Mouse (Mus musculus) forebrain, postnatal 0 days (tissue): ENCODE results near the gene Cplx3. TPM values are rescaled to one million over a fixed set of nuclear protein-coding genes. Genes with fewer than 3 reads are reported as not detected.

ENCODE experiments used
- ATAC-seq: fragments of 200-750 bp; cut with Nextera tagmentation; 2 replicates; pipeline ENCODE4 v1.8.0; 2017; ENCODE audit warnings: mild to moderate bottlenecking, moderate library complexity
- DNase-seq: peaks from one replicate; pipeline ENCODE4 v3.0.0-alpha.2; 2015
- H3K27ac ChIP-seq: fragments of 300-500 bp; sonication (generic); 2 replicates; pipeline ENCODE4 v1.5.1; 2014; ENCODE audit warnings: low read depth, mild to moderate bottlenecking, antibody characterized with exemption, low read length, moderate library complexity, mixed read lengths
- H3K27me3 ChIP-seq: fragments of 300-500 bp; sonication (generic); 2 replicates; pipeline ENCODE4 v1.6.1; 2014; ENCODE audit warnings: mild to moderate bottlenecking, low read length, mixed read lengths; ENCODE audit not compliant: insufficient read depth
- H3K36me3 ChIP-seq: fragments of 300-500 bp; sonication (generic); 2 replicates; pipeline ENCODE4 v1.6.1; 2014; ENCODE audit warnings: mild to moderate bottlenecking, moderate library complexity; ENCODE audit not compliant: insufficient read depth
- H3K4me1 ChIP-seq: fragments of 300-500 bp; sonication (generic); 2 replicates; pipeline ENCODE4 v1.6.1; 2014; ENCODE audit warnings: antibody characterized with exemption; ENCODE audit not compliant: insufficient read depth
- H3K4me2 ChIP-seq: fragments of 300-500 bp; sonication (generic); 2 replicates; pipeline ENCODE4 v1.6.1; 2014; ENCODE audit warnings: low read depth, mild to moderate bottlenecking, moderate library complexity
- H3K4me3 ChIP-seq: fragments of 300-500 bp; sonication (generic); 2 replicates; pipeline ENCODE4 v1.5.1; 2014; ENCODE audit warnings: low read depth, low read length, mixed read lengths
- H3K9ac ChIP-seq: fragments of 300-500 bp; sonication (generic); 2 replicates; pipeline ENCODE4 v1.6.1; 2014; ENCODE audit warnings: mild to moderate bottlenecking
- H3K9me3 ChIP-seq: fragments of 300-500 bp; sonication (generic); 2 replicates; pipeline ENCODE4 v1.6.1; 2016; ENCODE audit warnings: low read length
- CTCF ChIP-seq: sonication (generic); IDR thresholded peaks from 2 replicates; pipeline ENCODE4 v1.5.1; 2016; ENCODE audit warnings: antibody characterized with exemption, control low read depth, low read depth
- WGBS: fragments of 180-500 bp; shearing (Covaris S2); extraction: QIAGEN DNeasy Blood & Tissue Kit; methylation state at CpG from one replicate; pipeline ENCODE4 v1.1.7; 2014; 5-methylcytosine and 5-hydroxymethylcytosine counted together
- polyA plus RNA-seq: library from polyadenylated mRNA; unstranded; fragments of >200 nt; fragmentation: Nextera tagmentation; extraction: Ambion mirVana; gene quantifications from 2 replicates; pipeline ENCODE4 v1.2.1, GENCODE M21; 2015
- total RNA-seq: library from RNA; depleted of rRNA; stranded (reverse); fragments of >200 nt; gene quantifications from 2 replicates; pipeline ENCODE4 v1.2.3, GENCODE M21; 2014

The Cplx3 gene
- total and polyA plus RNA-seq, 2 experiments from 2014 or later: 0.67 to 1.2 TPM

DNA sequence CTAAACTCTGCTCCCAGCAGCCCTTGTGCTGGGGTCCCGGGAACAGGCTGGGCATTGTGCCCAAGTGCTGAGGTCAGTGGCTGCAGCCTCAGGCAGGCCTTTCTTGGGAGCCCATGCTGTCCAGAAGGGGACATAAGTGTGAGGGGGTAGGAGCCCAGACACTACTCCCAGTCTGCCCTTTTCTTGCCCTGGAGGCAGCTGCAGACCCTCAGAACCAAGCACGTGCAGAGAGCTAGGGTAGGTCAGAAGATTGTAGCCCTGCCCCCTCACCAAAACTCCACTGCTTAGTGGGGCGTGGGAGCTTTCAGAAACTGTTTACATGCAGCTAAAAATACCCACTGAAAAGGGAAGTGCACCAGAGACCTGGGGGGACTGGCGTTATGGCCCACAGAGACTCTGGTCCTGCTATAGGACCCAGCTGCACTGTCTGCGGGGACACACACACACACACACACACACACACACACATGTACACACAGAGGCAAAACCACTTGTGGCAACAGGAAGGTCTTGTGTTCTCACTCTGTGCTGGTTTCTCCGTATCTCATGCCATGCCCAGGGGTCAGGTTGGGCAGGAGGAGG is 31.8 kb upstream of the Cplx3 start:
- 43% methylated on average over 6 of the region's 6 CpGs for WGBS
- no peaks in the 10 kb centered on the region for H3K27me3 ChIP-seq
- no peak overlapping the region for H3K4me3 ChIP-seq
- TF ChIP-seq CTCF: no peak
- peaks cover 33% of the 10 kb centered on the region for H3K4me1 ChIP-seq
- no peaks in the 10 kb centered on the region; the same call in 1 of the 2 replicates for H3K36me3 ChIP-seq
- DNase-seq: no peak
- no peak overlapping the region for H3K4me2 ChIP-seq
- no peaks in the 10 kb centered on the region for H3K9me3 ChIP-seq
- 0 out of 2 replicates have a peak, but pooled peaks have one; percentile 14 for ATAC-seq
- H3K9ac ChIP-seq: no peak overlapping the region
- 0 out of 2 replicates have a peak overlapping the region, but pooled peaks have one; percentile 40 for H3K27ac ChIP-seq

GRCm38 (mm10) chr9:57637272-57637671 is 31.2 kb upstream of the Cplx3 start:
- WGBS: 55% methylated on average over 3 of the region's 3 CpGs
- Histone ChIP-seq H3K4me1 (peaks cover 28% of the 10 kb centered on the region), H3K27ac (no peak overlapping the region), H3K27me3 (no peaks in the 10 kb centered on the region), H3K36me3 (peaks cover 1% of the 10 kb centered on the region; the same call in 1 of the 2 replicates), H3K9me3 (no peaks in the 10 kb centered on the region), H3K9ac (no peak overlapping the region), H3K4me3 (no peak overlapping the region), H3K4me2 (no peak overlapping the region)
- DNase-seq (no peak), ATAC-seq (no peak)
- TF ChIP-seq CTCF: no peak

DNA sequence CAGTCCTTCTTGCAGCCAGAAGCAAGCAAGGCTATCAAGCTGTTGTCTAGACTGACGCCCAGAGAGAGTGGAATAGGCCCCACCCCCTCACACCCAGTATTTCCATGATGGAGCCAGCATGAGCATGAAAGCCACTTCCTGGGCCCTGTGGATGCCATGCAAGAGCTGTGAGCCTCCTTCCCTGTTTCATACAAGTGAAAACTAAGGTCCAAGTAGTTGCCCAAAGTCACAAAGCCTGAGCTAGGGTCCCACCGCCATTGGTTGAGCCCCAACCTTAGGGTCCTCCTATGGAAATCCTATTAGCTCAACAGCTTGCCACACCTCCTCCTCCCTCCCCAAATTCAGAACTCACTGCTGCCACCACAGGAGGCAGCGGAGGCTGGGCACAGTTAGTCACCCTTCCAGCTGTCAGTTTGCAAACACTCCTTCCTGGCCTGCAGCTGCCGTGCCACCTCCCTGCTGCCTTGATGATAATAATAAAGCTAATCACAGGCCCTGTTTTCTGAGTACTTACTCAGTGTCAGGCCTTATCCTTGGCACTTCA is 27.5 kb upstream of the Cplx3 start:
- Histone ChIP-seq H3K27ac (no peak overlapping the region), H3K4me2 (no peak overlapping the region), H3K27me3 (no peaks in the 10 kb centered on the region), H3K4me1 (peaks cover 4% of the 10 kb centered on the region; the same call in 1 of the 2 replicates), H3K9ac (no peak overlapping the region), H3K4me3 (no peak overlapping the region), H3K9me3 (no peaks in the 10 kb centered on the region), H3K36me3 (peaks cover 39% of the 10 kb centered on the region)
- ATAC-seq: peak; percentile 49
- TF ChIP-seq CTCF: peak; percentile 40; the same call in 1 of the 2 replicates
- 26% methylated on average over 4 of the region's 4 CpGs for WGBS
- no peak for DNase-seq

DNA sequence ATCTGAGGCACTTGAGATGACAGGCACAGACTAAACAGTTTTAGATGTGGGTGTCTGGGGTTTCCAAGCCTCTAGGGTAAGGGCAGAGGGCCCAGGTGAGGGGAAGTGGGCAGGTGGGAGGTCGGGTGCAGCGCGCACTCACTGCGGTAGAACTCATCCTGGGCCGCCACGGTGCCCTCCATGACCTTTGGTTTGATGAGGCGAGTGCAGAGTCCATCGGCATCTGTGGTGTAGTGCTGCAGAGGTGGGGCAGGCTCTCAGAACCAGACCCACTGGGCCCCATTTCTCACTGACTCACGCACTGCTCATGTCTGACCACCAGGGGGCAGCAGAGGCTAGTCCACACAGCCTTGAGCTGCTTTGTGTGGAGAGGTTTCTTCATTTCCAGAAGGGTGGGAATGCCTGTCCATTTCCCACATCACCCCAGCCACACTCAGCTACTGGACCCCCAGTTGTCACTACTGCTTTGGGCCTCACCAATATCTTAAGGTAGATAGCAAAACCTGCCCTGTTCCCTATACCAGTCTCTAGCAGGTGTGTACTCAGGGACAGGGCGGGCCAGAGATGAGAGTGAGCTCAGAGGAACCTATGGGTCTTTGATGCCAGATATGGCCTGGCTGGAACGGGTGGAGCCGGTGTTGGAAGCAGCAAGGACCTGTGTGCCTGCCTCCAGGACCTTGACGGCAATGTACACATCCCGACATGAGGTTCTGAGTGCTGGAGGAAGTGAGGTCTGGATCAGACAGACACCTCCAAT is 23.2 kb upstream of the Cplx3 start:
- 72% methylated on average over 14 of the region's 14 CpGs for WGBS
- H3K27ac ChIP-seq: peak overlapping the region; percentile 21; the same call in 1 of the 2 replicates

GRCm38 (mm10) chr9:57628717-57629116 is 22.6 kb upstream of the Cplx3 start:
- no peak for ATAC-seq
- Histone ChIP-seq H3K27ac (no peak overlapping the region), H3K36me3 (peaks cover 76% of the 10 kb centered on the region), H3K9me3 (no peaks in the 10 kb centered on the region), H3K4me2 (no peak overlapping the region), H3K4me1 (no peaks in the 10 kb centered on the region), H3K27me3 (no peaks in the 10 kb centered on the region), H3K9ac (no peak overlapping the region), H3K4me3 (no peak overlapping the region)
- TF ChIP-seq CTCF: no peak
- no peak for DNase-seq
- 90% methylated on average over 12 of the region's 12 CpGs for WGBS

More for the DNA sequence above, 23.2 kb upstream of the Cplx3 start:
- no peak overlapping the region for H3K9ac ChIP-seq
- peaks cover 76% of the 10 kb centered on the region for H3K36me3 ChIP-seq
- H3K27me3 ChIP-seq: no peaks in the 10 kb centered on the region
- no peak overlapping the region for H3K4me2 ChIP-seq
- ATAC-seq (peak; percentile 83), DNase-seq (peak; percentile 86)
- H3K9me3 ChIP-seq: no peaks in the 10 kb centered on the region
- no peaks in the 10 kb centered on the region for H3K4me1 ChIP-seq
- no peak overlapping the region for H3K4me3 ChIP-seq
- TF ChIP-seq CTCF: peak; percentile 99

DNA sequence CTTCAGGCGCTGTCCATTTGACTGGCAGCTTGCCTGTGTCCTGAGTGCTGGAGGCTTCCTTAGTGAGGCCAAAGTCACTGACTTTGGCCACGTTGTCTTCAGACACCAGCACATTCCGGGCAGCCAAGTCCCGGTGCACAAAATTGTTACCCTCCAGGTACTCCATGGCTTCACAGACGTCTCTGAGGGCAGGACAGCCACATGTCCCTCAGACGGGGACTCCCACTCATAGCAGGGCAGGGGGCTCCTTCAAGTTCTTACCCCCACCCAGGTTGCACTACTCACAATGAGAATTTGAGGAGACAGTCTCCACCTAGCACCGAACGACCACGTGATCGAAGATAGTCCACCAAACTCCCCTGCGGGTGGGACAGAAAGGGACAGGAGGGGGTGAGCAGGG is 21.8 kb upstream of the Cplx3 start:
- TF ChIP-seq CTCF: no peak
- no peak overlapping the region for H3K27ac ChIP-seq
- no peaks in the 10 kb centered on the region for H3K9me3 ChIP-seq
- no peak overlapping the region for H3K4me2 ChIP-seq
- H3K9ac ChIP-seq: no peak overlapping the region
- no peaks in the 10 kb centered on the region for H3K4me1 ChIP-seq
- H3K36me3 ChIP-seq: peaks cover 76% of the 10 kb centered on the region
- H3K4me3 ChIP-seq: no peak overlapping the region
- no peak for DNase-seq
- no peak for ATAC-seq
- WGBS: 91% methylated on average over 11 of the region's 11 CpGs
- no peaks in the 10 kb centered on the region for H3K27me3 ChIP-seq

- H3K36me3 ChIP-seq: peaks cover 74% of the 10 kb centered on the region
- no peak for DNase-seq
Measured at GRCm38 (mm10) chr9:57627191-57627590, 21.1 kb upstream of the Cplx3 start.

More at GRCm38 (mm10) chr9:57627191-57627590, 21.1 kb upstream of the Cplx3 start:
- no peaks in the 10 kb centered on the region for H3K4me1 ChIP-seq
- H3K9ac ChIP-seq: no peak overlapping the region
- H3K27ac ChIP-seq: no peak overlapping the region
- no peaks in the 10 kb centered on the region for H3K27me3 ChIP-seq
- no peak for TF ChIP-seq CTCF
- 95% methylated on average over 17 of the region's 17 CpGs for WGBS
- H3K4me3 ChIP-seq: no peak overlapping the region
- no peaks in the 10 kb centered on the region for H3K9me3 ChIP-seq
- H3K4me2 ChIP-seq: no peak overlapping the region
- no peak for ATAC-seq
